Mouse (Mus musculus) macrophage (primary cell): ENCODE measurements around the gene Syn3. TPM values are rescaled to one million over a fixed set of nuclear protein-coding genes. Genes with fewer than 3 reads are reported as not detected.

Experiments used
- H3K27ac ChIP-seq: fragments of 350-480 bp; formaldehyde crosslinking; 2 replicates; pipeline ENCODE4 v1.9.0; 2021
- H3K36me3 ChIP-seq: fragments of 350-480 bp; formaldehyde crosslinking; 2 replicates; pipeline ENCODE4 v1.9.0; 2021; ENCODE audit errors: inconsistent target
- H3K4me3 ChIP-seq: fragments of 350-480 bp; formaldehyde crosslinking; 2 replicates; pipeline ENCODE4 v1.9.0; 2021; ENCODE audit errors: inconsistent target
- H3K79me2 ChIP-seq: fragments of 350-480 bp; formaldehyde crosslinking; 2 replicates; pipeline ENCODE4 v1.9.0; 2021; ENCODE audit errors: inconsistent target
- WGBS: methylation state at CpG from one replicate; pipeline ENCODE4 v1.1.7; 2026; ENCODE audit warnings: inconsistent platforms; ENCODE audit not compliant: missing documents; 5-methylcytosine and 5-hydroxymethylcytosine counted together
- polyA plus RNA-seq: library from polyadenylated mRNA; stranded (reverse); fragments of 250-400 nt; gene quantifications from 3 replicates; pipeline ENCODE4 v1.2.4, GENCODE M21; 2018; ENCODE audit warnings: inconsistent platforms

Gene Syn3
- polyA plus RNA-seq, 1 experiment from 2014 or later = 0.07 TPM

DNA sequence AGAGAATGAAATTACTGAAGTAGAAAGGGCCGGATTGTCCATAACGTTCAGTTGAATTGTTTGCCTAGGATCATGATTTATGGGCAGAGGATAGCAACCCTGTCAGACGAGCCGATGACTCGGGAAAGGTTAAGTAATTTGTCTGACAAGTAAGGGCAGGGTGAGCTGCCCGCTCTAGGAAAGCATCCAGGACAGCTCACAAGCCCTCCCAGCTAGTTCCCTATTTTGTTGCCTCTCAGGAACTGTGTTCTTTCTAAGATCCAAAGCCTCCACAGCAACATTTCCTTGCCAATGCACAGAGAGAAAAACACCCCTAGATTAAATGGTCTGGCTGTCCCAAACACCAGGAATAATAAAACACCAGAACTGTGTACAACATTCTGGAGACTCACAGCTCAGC, 488.1 kb downstream of the Syn3 start:
- Histone ChIP-seq H3K4me3 (no peak overlapping the region), H3K27ac (no peak overlapping the region), H3K79me2 (no peaks in the 10 kb centered on the region), H3K36me3 (no peaks in the 10 kb centered on the region)
- 2% methylated on average over 6 of the region's 6 CpGs for WGBS

GRCm38 (mm10) chr10:86009688-86010087, 489.0 kb downstream of the Syn3 start:
- Histone ChIP-seq H3K4me3 (no peak overlapping the region), H3K79me2 (no peaks in the 10 kb centered on the region), H3K27ac (no peak overlapping the region), H3K36me3 (no peaks in the 10 kb centered on the region)
- WGBS = 97% methylated on average over 2 of the region's 2 CpGs

GRCm38 (mm10) chr10:86006455-86006854, 492.2 kb downstream of the Syn3 start:
- Histone ChIP-seq H3K79me2 (no peaks in the 10 kb centered on the region), H3K4me3 (no peak overlapping the region), H3K36me3 (no peaks in the 10 kb centered on the region), H3K27ac (no peak overlapping the region)
- 81% methylated on average over 5 of the region's 5 CpGs for WGBS

Other genes with a start within 250 kb of the Syn3 start
- 0.08 to 0.83 TPM (median 0.25 TPM) in 3 replicates for gene Timp3, start 198.5 kb downstream of the Syn3 start, polyA plus RNA-seq
- 461 to 1,299 TPM (median 580 TPM) in 3 replicates for gene Hsp90b1, start 206.6 kb upstream of the Syn3 start, polyA plus RNA-seq
- 0.20 to 0.50 TPM (median 0.33 TPM) in 3 replicates for gene Ttc41, start 206.9 kb upstream of the Syn3 start, polyA plus RNA-seq